Mouse (Mus musculus) midbrain, embryonic 15.5 days (tissue): ENCODE measurements at regions not wholly inside any gene's neighbourhood (a gene's known extent, or its start where the extent isn't known, plus 50 kb on each side); places are given as distances from the start of the nearest gene placed in this dataset.
A peak's percentile ranks its signal among the peaks of the same experiment; 100 is the strongest.
"Not testable (repeated sequence)": the region's sequence is repeated elsewhere in the genome, so short reads cannot be mapped to it uniquely, and the experiment has no call there.

Experiments
- ATAC-seq: fragments of 200-750 bp; cut with Nextera tagmentation; replicated peaks from 2 replicates; pipeline ENCODE4 v1.8.0; 2017; ENCODE audit warnings: moderate TSS enrichment
- H3K27ac ChIP-seq: fragments of 300-500 bp; sonication (generic); 2 replicates; pipeline ENCODE4 v1.5.1; 2015; ENCODE audit warnings: mild to moderate bottlenecking, inconsistent platforms
- H3K27me3 ChIP-seq: fragments of 300-500 bp; sonication (generic); replicated peaks from 2 replicates; pipeline ENCODE4 v1.6.1; 2015; ENCODE audit warnings: inconsistent platforms
- H3K36me3 ChIP-seq: fragments of 300-500 bp; sonication (generic); replicated peaks from 2 replicates; pipeline ENCODE4 v1.6.1; 2015; ENCODE audit warnings: inconsistent platforms
- H3K4me1 ChIP-seq: fragments of 300-500 bp; sonication (generic); 2 replicates; pipeline ENCODE4 v1.6.1; 2015; ENCODE audit warnings: inconsistent platforms
- H3K4me2 ChIP-seq: fragments of 300-500 bp; sonication (generic); 2 replicates; pipeline ENCODE4 v1.6.1; 2015; ENCODE audit warnings: inconsistent platforms, mild to moderate bottlenecking, moderate library complexity
- H3K4me3 ChIP-seq: fragments of 300-500 bp; sonication (generic); 2 replicates; pipeline ENCODE4 v1.5.1; 2015; ENCODE audit warnings: mild to moderate bottlenecking, inconsistent platforms
- H3K9ac ChIP-seq: fragments of 300-500 bp; sonication (generic); 2 replicates; pipeline ENCODE4 v1.6.1; 2015; ENCODE audit warnings: mild to moderate bottlenecking, inconsistent platforms
- H3K9me3 ChIP-seq: fragments of 300-500 bp; sonication (generic); 2 replicates; pipeline ENCODE4 v1.6.1; 2016; ENCODE audit warnings: inconsistent platforms
- WGBS: fragments of 180-500 bp; shearing (Covaris S2); methylation state at CpG from one replicate; pipeline ENCODE4 v1.1.7; 2015; ENCODE audit warnings: mixed read lengths; 5-methylcytosine and 5-hydroxymethylcytosine counted together

DNA sequence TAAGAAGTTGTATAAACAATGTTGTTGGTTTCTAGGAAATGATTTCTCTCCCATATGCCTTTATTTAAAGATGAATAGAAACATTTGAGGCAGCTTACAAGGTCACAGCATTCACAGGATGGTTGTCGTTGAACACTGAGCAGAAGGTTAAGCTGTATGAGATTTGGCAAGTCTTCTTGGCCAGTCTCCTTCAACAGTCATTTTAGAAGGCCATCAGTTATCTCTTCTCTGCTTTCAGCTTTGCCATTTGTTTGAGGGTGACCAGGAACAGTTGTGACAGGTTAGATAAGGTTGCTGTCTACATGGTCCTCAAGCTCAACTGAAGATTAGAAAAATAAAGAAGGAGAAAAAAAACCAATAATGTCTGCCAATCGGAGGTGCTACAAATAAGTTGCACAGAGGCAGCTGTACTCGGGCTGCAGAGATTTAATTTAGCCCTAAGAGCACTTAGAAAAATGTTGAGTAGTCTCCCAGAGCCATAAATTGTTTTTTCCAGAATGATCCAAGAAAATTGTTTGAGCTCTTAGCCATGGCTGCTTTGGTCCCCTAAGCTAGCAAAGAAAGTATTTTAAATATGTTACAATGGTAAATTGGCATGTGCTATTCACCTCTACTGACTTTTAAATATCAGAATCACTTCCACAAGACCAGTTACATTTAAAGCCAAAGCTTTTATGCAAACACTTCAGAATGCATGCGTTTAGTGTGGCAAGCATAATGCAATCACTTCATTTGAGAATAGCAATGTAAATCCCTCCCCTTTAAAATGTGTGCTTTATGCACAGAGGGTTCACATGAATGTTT is 1025.6 kb downstream of the Diaph3 start:
- no peaks in the 10 kb centered on the region for H3K36me3 ChIP-seq
- no peak overlapping the region for H3K27ac ChIP-seq
- ATAC-seq: no peak
- no peak overlapping the region for H3K4me2 ChIP-seq
- no peak overlapping the region for H3K9ac ChIP-seq
- H3K4me1 ChIP-seq: no peaks in the 10 kb centered on the region
- H3K9me3 ChIP-seq: no peaks in the 10 kb centered on the region
- 60% methylated on average over 4 of the region's 4 CpGs for WGBS
- H3K27me3 ChIP-seq: no peaks in the 10 kb centered on the region
- no peak overlapping the region for H3K4me3 ChIP-seq

DNA sequence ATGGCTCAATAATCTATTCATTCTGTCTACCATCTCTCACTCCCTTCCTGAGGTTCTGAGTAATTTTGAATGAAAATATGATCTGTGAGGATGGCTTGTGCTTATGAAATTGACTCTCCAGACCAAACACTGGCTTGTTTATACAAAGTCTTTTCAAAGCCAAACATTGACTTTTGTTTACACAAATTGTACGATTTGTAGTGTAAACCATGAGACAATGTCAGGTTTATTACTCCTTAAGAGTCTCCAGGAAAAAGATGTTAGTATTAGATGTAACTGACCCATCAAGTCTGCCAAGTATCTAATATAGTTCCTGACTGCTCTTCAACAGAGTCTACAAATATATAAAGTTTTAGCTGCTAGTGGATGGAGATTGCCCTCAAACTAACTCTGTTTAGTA is 1039.5 kb downstream of the Diaph3 start:
- Histone ChIP-seq H3K9ac (no peak overlapping the region), H3K4me3 (no peak overlapping the region), H3K27me3 (no peaks in the 10 kb centered on the region), H3K4me1 (no peaks in the 10 kb centered on the region), H3K36me3 (no peaks in the 10 kb centered on the region), H3K4me2 (no peak overlapping the region), H3K9me3 (no peaks in the 10 kb centered on the region), H3K27ac (no peak overlapping the region)
- 87% methylated on average over 1 of the region's 1 CpGs for WGBS
- ATAC-seq: no peak

DNA sequence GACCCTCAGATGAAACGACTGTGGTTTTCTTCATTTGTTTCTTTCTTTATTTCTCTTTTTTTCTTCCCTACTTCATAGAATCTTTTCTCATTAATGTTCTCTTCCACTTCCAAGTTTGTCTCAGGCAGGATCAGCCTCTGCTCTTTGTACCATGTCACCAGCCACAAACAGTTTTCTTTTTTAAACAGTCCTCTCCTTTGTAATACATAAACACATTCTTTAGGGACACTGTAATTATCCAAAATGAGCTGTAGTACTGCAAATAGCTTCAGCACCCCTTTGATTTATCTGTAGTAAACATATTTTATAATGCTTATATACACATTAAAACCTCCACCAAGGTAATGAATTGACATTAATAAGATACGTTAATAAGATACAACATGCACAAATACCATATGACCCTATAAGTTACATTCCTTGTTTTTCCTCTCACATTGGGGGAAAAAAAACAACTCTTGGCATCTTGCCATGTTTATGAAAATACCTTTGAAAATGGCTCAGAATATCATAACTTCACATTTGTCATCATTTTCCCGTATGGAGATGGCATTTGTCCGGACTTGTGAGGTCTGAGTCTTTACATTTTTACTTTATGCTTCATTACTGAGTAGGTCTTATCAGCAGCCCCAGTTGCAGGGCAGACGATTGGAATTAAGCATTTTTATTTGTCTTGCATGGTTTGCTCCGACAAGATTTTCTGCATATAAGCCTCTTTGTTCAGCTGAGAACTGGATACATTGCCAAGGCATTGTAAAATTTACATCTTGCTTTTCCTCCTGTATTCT is 1070.5 kb downstream of the Diaph3 start:
- no peak for ATAC-seq
- Histone ChIP-seq H3K27ac (no peak overlapping the region), H3K4me1 (no peaks in the 10 kb centered on the region), H3K9ac (no peak overlapping the region), H3K27me3 (no peaks in the 10 kb centered on the region), H3K4me3 (no peak overlapping the region), H3K4me2 (no peak overlapping the region), H3K36me3 (no peaks in the 10 kb centered on the region), H3K9me3 (no peaks in the 10 kb centered on the region)
- 58% methylated on average over 6 of the region's 6 CpGs for WGBS

DNA sequence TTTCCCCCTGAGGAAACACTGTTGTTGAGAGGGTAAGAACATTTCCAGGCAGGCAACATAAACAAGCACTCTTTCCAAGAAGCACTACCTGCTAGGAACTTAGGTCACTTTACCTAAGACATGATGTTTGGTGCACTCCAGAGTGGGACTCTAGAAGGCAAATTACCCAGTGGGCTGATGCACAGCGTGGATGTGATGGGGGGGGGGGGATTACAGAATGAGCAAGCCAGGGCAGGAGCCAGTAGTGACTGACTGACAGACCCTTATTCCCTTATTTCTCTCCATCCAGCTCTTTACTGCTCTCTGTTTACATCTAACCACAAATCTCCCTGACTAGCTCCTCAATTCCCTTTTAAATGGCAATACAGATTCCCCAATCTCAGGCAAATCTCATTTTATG is 1071.7 kb downstream of the Diaph3 start:
- H3K27me3 ChIP-seq: no peaks in the 10 kb centered on the region
- no peak overlapping the region for H3K4me3 ChIP-seq
- H3K36me3 ChIP-seq: no peaks in the 10 kb centered on the region
- WGBS: 25% methylated on average over 1 of the region's 1 CpGs
- no peaks in the 10 kb centered on the region for H3K9me3 ChIP-seq
- H3K9ac ChIP-seq: no peak overlapping the region
- ATAC-seq: no peak
- no peak overlapping the region for H3K27ac ChIP-seq
- H3K4me1 ChIP-seq: no peaks in the 10 kb centered on the region
- H3K4me2 ChIP-seq: no peak overlapping the region

DNA sequence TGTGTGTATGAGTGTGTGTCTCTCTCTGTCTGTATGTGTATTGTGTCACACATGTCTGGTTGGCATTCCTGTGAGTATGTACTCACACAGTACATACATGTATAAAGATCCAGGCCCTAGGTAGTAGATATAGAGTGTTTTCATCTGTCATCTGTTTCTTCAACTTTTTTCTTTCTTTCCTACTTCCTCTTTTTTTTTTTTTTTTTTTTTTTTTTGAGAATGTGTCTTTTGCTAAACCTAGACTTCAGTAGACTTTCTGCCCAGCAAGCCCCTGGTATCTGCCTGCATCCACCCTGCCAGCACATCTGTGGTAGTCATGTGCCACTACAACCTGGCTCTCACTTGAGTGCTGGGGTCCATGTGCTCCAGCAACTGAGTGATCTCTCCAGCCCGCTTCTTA is 1073.3 kb downstream of the Diaph3 start:
- Histone ChIP-seq H3K9me3 (no peaks in the 10 kb centered on the region), H3K4me2 (no peak overlapping the region), H3K4me3 (no peak overlapping the region), H3K4me1 (peaks cover 5% of the 10 kb centered on the region), H3K27ac (no peak overlapping the region), H3K36me3 (no peaks in the 10 kb centered on the region), H3K27me3 (no peaks in the 10 kb centered on the region), H3K9ac (no peak overlapping the region)
- ATAC-seq: no peak
- 100% methylated on average over 1 of the region's 1 CpGs for WGBS

DNA sequence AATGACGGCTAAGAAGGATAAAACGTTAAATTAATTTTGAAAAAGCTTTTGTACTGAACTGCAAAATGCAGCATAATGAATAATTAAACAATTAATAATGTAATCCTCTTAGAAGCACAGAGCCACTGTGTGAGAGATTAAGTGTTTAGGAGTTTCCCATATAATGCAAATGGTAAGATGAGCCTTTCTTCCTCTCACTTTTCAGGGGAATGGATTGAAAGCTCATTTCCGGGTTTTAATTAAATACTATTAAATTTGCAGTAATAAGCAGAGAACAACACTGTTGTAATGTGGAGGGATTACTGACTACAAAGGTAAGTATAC is 1077.5 kb downstream of the Diaph3 start:
- no peaks in the 10 kb centered on the region for H3K9me3 ChIP-seq
- H3K4me3 ChIP-seq: no peak overlapping the region
- WGBS: 20% methylated on average over 3 of the region's 3 CpGs
- H3K9ac ChIP-seq: no peak overlapping the region
- ATAC-seq: peak; percentile 39
- no peaks in the 10 kb centered on the region for H3K36me3 ChIP-seq
- peaks cover 6% of the 10 kb centered on the region for H3K4me1 ChIP-seq
- H3K27ac ChIP-seq: no peak overlapping the region
- H3K4me2 ChIP-seq: peak overlapping the region; percentile 23; the same call in 1 of the 2 replicates
- no peaks in the 10 kb centered on the region for H3K27me3 ChIP-seq

DNA sequence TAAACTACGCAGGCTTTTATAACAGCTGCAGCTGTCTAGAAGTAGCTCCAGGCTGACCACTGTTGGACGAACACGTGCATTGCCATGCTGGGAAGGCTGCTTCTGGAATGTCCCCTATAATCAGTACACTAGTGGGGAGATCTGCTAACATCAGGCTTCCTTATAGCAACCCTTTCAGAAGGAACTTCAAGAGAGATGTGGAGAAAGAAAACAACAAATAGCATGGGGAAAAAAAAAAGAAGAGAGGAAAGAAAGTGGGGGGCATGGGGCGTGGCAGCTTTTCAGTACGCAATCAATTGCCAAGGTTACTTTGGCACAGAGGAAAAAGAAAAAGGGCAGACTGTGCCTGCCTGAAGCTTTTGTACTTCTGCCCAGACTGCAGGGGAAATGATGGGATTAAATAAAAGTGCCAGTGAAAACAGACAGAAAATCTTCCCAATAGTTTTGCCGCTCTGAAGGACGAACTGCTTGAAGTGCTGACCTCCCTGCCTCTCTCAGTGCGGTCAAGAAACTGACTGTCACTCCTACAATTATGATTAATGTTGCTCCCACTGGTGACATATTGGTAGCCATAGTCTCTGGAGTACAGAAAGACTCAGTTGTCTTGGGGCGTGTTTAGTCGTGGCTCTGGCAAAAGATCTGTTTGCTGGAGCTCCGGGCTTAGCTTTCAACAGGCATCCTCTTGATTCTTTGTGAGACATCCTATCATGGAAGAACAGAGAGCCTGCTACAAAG is 1078.0 kb downstream of the Diaph3 start:
- peak; percentile 87 for ATAC-seq
- Histone ChIP-seq H3K4me1 (peaks cover 6% of the 10 kb centered on the region), H3K9me3 (no peaks in the 10 kb centered on the region), H3K27me3 (no peaks in the 10 kb centered on the region), H3K27ac (no peak overlapping the region), H3K9ac (no peak overlapping the region), H3K36me3 (no peaks in the 10 kb centered on the region), H3K4me2 (peak overlapping the region; percentile 23), H3K4me3 (no peak overlapping the region)
- WGBS: 36% methylated on average over 11 of the region's 11 CpGs

DNA sequence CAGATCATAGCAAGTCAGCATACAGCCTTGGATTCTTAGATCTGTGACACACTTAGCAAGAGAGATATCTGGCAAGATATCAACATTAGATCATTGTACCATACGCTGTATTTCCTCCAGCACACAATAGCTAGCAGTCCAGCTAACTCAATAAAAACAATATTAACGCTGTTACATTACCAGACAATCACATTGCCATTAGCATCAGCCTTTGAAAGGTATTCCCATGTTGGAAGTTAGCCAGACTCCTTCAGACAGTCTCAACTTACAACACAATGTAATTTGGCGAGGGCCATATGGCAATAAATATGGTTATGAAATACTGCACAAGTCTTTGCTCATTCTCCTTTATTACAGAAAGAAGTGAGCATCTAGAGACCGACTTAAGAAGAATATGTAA is 1084.0 kb downstream of the Diaph3 start:
- H3K4me2 ChIP-seq: no peak overlapping the region
- H3K4me1 ChIP-seq: no peaks in the 10 kb centered on the region
- no peaks in the 10 kb centered on the region for H3K9me3 ChIP-seq
- H3K27ac ChIP-seq: no peak overlapping the region
- no peaks in the 10 kb centered on the region for H3K36me3 ChIP-seq
- 80% methylated on average over 4 of the region's 4 CpGs for WGBS
- ATAC-seq: no peak
- H3K9ac ChIP-seq: no peak overlapping the region
- no peak overlapping the region for H3K4me3 ChIP-seq
- H3K27me3 ChIP-seq: no peaks in the 10 kb centered on the region

DNA sequence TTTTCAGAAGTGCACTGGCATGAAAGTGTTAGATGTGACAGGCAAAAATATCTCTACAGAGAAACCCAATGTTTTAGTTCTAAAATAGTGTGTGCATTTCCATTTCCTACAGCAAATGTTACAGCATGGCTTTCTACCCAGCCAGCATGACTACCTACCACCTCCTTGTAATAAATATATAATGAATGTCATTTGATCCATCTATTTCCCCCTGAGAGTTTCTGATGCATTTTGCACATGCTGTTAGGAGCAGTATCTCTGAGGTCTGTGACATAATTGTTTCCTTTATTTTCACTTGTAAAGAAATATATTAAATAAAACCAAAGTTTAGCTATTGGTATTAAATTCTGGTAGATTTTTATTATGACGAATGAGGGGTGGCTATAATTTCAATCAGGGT is 1086.4 kb downstream of the Diaph3 start:
- Histone ChIP-seq H3K4me3 (no peak overlapping the region), H3K27ac (no peak overlapping the region), H3K4me2 (no peak overlapping the region), H3K27me3 (no peaks in the 10 kb centered on the region), H3K36me3 (no peaks in the 10 kb centered on the region), H3K9ac (no peak overlapping the region), H3K9me3 (no peaks in the 10 kb centered on the region), H3K4me1 (no peaks in the 10 kb centered on the region)
- ATAC-seq: no peak
- 84% methylated on average over 1 of the region's 1 CpGs for WGBS

DNA sequence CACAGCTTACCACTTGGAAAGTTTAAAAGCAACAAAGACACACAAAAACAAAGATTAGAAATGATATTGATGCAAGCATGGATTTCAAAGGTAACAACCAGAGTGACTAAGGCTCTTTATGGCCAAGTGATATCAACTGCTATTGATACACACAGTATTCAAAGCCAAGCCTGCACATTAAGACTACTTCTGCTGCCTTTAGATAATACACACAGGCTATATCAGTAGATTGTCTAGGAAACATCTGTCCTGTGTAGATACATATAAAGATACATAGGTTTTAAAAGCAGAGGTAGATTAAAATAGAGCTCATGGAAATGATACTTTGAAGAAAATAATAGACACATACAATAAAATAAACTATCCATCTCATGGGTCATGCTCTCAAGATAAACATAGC is 1111.6 kb downstream of the Diaph3 start:
- ATAC-seq: no peak
- H3K9me3 ChIP-seq: no peaks in the 10 kb centered on the region
- no peak overlapping the region for H3K4me2 ChIP-seq
- no peak overlapping the region for H3K9ac ChIP-seq
- no peaks in the 10 kb centered on the region for H3K4me1 ChIP-seq
- H3K4me3 ChIP-seq: no peak overlapping the region
- no peak overlapping the region for H3K27ac ChIP-seq
- no peaks in the 10 kb centered on the region for H3K27me3 ChIP-seq
- H3K36me3 ChIP-seq: no peaks in the 10 kb centered on the region

DNA sequence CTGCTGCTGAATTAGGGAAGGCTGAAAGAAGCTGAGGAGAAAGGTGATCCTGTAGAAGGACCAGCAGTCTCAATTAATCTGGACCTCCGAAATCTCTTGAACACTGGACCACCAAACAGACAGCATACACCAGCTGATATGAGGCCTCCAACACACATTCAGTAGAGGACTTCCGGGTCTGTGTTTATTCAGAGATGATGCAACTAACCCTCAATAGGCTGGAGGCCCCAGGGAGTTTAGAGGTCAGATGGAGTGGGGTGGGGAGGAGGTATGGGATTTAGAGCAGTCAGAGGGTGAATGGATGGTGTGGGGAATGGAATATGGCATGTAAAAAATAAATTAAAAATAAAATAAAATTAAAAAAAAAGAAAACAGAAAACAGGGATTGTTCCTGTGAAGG is 1123.4 kb downstream of the Diaph3 start:
- not testable (repeated sequence) for H3K27ac ChIP-seq, H3K9ac ChIP-seq, H3K4me3 ChIP-seq, ATAC-seq, H3K4me2 ChIP-seq, H3K9me3 ChIP-seq, H3K27me3 ChIP-seq, H3K4me1 ChIP-seq, H3K36me3 ChIP-seq
- 92% methylated on average over 2 of the region's 2 CpGs for WGBS
